Mouse (Mus musculus) ovary, adult 18-20 months (tissue): Measurements from ENCODE around the gene Itgam.
"Not testable (repeated sequence)": the region's sequence is repeated elsewhere in the genome, so short reads cannot be mapped to it uniquely, and the experiment has no call there.

Source experiments
- DNase-seq: peaks from one replicate; pipeline ENCODE4 v3.0.0; 2022; ENCODE audit warnings: low spot score, mixed read lengths

Itgam gene

GRCm38 (mm10) chr7:128062456-128062855 is at the start of gene Itgam, which contains the start of gene Gm49368:
TSS of gene Itgam (plus strand) at chr7:128062640.
TSS of gene Gm49368 (plus strand) at chr7:128062683.
- no peak for DNase-seq

- no peak for DNase-seq
Observed at GRCm38 (mm10) chr7:128013116-128013515, 49.3 kb upstream of the Itgam start.

GRCm38 (mm10) chr7:128016134-128016533 is 46.3 kb upstream of the Itgam start:
- not testable (repeated sequence) for DNase-seq

- DNase-seq, result no peak
Observed at GRCm38 (mm10) chr7:128016650-128017049, 45.8 kb upstream of the Itgam start.

- no peak for DNase-seq
Observed at GRCm38 (mm10) chr7:128018275-128018674, 44.2 kb upstream of the Itgam start.

GRCm38 (mm10) chr7:128019187-128019586 is 43.3 kb upstream of the Itgam start:
- DNase-seq, result no peak

GRCm38 (mm10) chr7:128022974-128023373 is 39.5 kb upstream of the Itgam start:
- no peak for DNase-seq

- DNase-seq, result no peak
Observed at GRCm38 (mm10) chr7:128023565-128023964, 38.9 kb upstream of the Itgam start.

GRCm38 (mm10) chr7:128024364-128024763 is 38.1 kb upstream of the Itgam start:
- no peak for DNase-seq

- no peak for DNase-seq
Observed at GRCm38 (mm10) chr7:128024932-128025331, 37.5 kb upstream of the Itgam start.

- DNase-seq, result no peak
Observed at GRCm38 (mm10) chr7:128025381-128025780, 37.1 kb upstream of the Itgam start.

GRCm38 (mm10) chr7:128031403-128031976 is 30.9 kb upstream of the Itgam start:
- DNase-seq, result no peak

GRCm38 (mm10) chr7:128032290-128032988 is 30.0 kb upstream of the Itgam start:
- peak; percentile 16 for DNase-seq

GRCm38 (mm10) chr7:128032989-128033293 is 29.5 kb upstream of the Itgam start:
- no peak for DNase-seq

- DNase-seq, result no peak
Observed at GRCm38 (mm10) chr7:128033616-128034015, 28.8 kb upstream of the Itgam start.

GRCm38 (mm10) chr7:128042161-128042820 is 20.1 kb upstream of the Itgam start:
- DNase-seq, result not testable (repeated sequence)

- no peak for DNase-seq
Observed at GRCm38 (mm10) chr7:128044142-128044785, 18.2 kb upstream of the Itgam start.

GRCm38 (mm10) chr7:128045640-128046039 is 16.8 kb upstream of the Itgam start:
- DNase-seq, result no peak

GRCm38 (mm10) chr7:128048819-128049218 is 13.6 kb upstream of the Itgam start:
- no peak for DNase-seq

- no peak for DNase-seq
Observed at GRCm38 (mm10) chr7:128049254-128049653, 13.2 kb upstream of the Itgam start.

GRCm38 (mm10) chr7:128050739-128051138 is 11.7 kb upstream of the Itgam start:
- no peak for DNase-seq

- no peak for DNase-seq
Observed at GRCm38 (mm10) chr7:128053061-128053460, 9.4 kb upstream of the Itgam start.

- DNase-seq, result no peak
Observed at GRCm38 (mm10) chr7:128056917-128057444, 5.5 kb upstream of the Itgam start.
